Mouse (Mus musculus) hindbrain, embryonic 16.5 days (tissue): ENCODE data around the gene Cd44. TPM values are rescaled to one million over a fixed set of nuclear protein-coding genes. Genes with fewer than 3 reads are reported as not detected.

Source experiments
- ATAC-seq: fragments of 200-750 bp; cut with Nextera tagmentation; 2 replicates; pipeline ENCODE4 v1.8.0; 2017; ENCODE audit warnings: moderate TSS enrichment, moderate library complexity
- H3K27ac ChIP-seq: fragments of 300-500 bp; sonication (generic); 2 replicates; pipeline ENCODE4 v1.5.1; 2014; ENCODE audit warnings: low read depth, mild to moderate bottlenecking, control low read depth, low read length, moderate library complexity
- H3K27me3 ChIP-seq: fragments of 300-500 bp; sonication (generic); replicated peaks from 2 replicates; pipeline ENCODE4 v1.6.1; 2014; ENCODE audit warnings: low read length; ENCODE audit not compliant: control insufficient read depth, insufficient read depth
- H3K36me3 ChIP-seq: fragments of 300-500 bp; sonication (generic); 2 replicates; pipeline ENCODE4 v1.6.1; 2014; ENCODE audit warnings: mild to moderate bottlenecking, low read length, moderate library complexity, mixed read lengths; ENCODE audit not compliant: control insufficient read depth, insufficient read depth
- H3K4me1 ChIP-seq: fragments of 300-500 bp; sonication (generic); 2 replicates; pipeline ENCODE4 v1.6.1; 2014; ENCODE audit warnings: low read depth, low read length; ENCODE audit not compliant: control insufficient read depth, insufficient read depth
- H3K4me2 ChIP-seq: fragments of 300-500 bp; sonication (generic); 2 replicates; pipeline ENCODE4 v1.6.1; 2014; ENCODE audit warnings: mild to moderate bottlenecking, low read length, control low read depth, moderate library complexity
- H3K4me3 ChIP-seq: fragments of 300-500 bp; sonication (generic); 2 replicates; pipeline ENCODE4 v1.5.1; 2014; ENCODE audit warnings: mild to moderate bottlenecking, low read length, control low read depth, moderate library complexity
- H3K9ac ChIP-seq: fragments of 300-500 bp; sonication (generic); 2 replicates; pipeline ENCODE4 v1.6.1; 2014; ENCODE audit warnings: low read depth, mild to moderate bottlenecking, control low read depth, low read length, moderate library complexity
- H3K9me3 ChIP-seq: fragments of 300-500 bp; sonication (generic); 2 replicates; pipeline ENCODE4 v1.6.1; 2014; ENCODE audit warnings: mild to moderate bottlenecking, low read length, moderate library complexity; ENCODE audit not compliant: control insufficient read depth
- WGBS: fragments of 180-500 bp; shearing (Covaris S2); extraction: QIAGEN DNeasy Blood & Tissue Kit; methylation state at CpG from one replicate; pipeline ENCODE4 v1.1.7; 2014; 5-methylcytosine and 5-hydroxymethylcytosine counted together
- polyA plus RNA-seq: library from polyadenylated mRNA; unstranded; fragments of >200 nt; fragmentation: Nextera tagmentation; extraction: Ambion mirVana; gene quantifications from 2 replicates; pipeline ENCODE4 v1.2.1, GENCODE M21; 2015

Cd44 gene
- polyA plus RNA-seq, 1 experiment from 2014 or later = 4.7 TPM

GRCm38 (mm10) chr2:102868444-102868843 lies 33.0 kb downstream of the Cd44 start:
- Histone ChIP-seq H3K4me2 (no peak overlapping the region), H3K4me1 (no peaks in the 10 kb centered on the region), H3K9ac (no peak overlapping the region), H3K36me3 (no peaks in the 10 kb centered on the region), H3K9me3 (no peaks in the 10 kb centered on the region), H3K4me3 (no peak overlapping the region), H3K27ac (no peak overlapping the region), H3K27me3 (no peaks in the 10 kb centered on the region)
- ATAC-seq = no peak
- 91% methylated on average over 2 of the region's 2 CpGs for WGBS

- H3K9me3 ChIP-seq = no peaks in the 10 kb centered on the region
- H3K27me3 ChIP-seq = no peaks in the 10 kb centered on the region
- H3K4me3 ChIP-seq = no peak overlapping the region
- WGBS = 63% methylated on average over 6 of the region's 6 CpGs
- no peak overlapping the region for H3K4me2 ChIP-seq
- ATAC-seq = no peak
- H3K27ac ChIP-seq = no peak overlapping the region
- no peaks in the 10 kb centered on the region for H3K36me3 ChIP-seq
- H3K9ac ChIP-seq = no peak overlapping the region
- no peaks in the 10 kb centered on the region for H3K4me1 ChIP-seq
These were observed 33.9 kb downstream of the Cd44 start for GRCm38 (mm10) chr2:102867396-102868088.

GRCm38 (mm10) chr2:102866594-102866993 lies 34.9 kb downstream of the Cd44 start:
- no peak for ATAC-seq
- 23% methylated on average over 1 of the region's 1 CpGs for WGBS
- H3K36me3 ChIP-seq = no peaks in the 10 kb centered on the region

GRCm38 (mm10) chr2:102865354-102865752 lies 36.1 kb downstream of the Cd44 start:
- no peak for ATAC-seq
- no peak overlapping the region for H3K4me3 ChIP-seq
- H3K36me3 ChIP-seq = no peaks in the 10 kb centered on the region
- H3K9ac ChIP-seq = no peak overlapping the region
- no peaks in the 10 kb centered on the region for H3K4me1 ChIP-seq
- no peak overlapping the region for H3K4me2 ChIP-seq
- WGBS = 93% methylated on average over 8 of the region's 8 CpGs
- H3K9me3 ChIP-seq = no peaks in the 10 kb centered on the region
- no peak overlapping the region for H3K27ac ChIP-seq
- no peaks in the 10 kb centered on the region for H3K27me3 ChIP-seq

More at GRCm38 (mm10) chr2:102866594-102866993, 34.9 kb downstream of the Cd44 start:
- no peak overlapping the region for H3K4me3 ChIP-seq
- H3K9ac ChIP-seq = no peak overlapping the region
- no peak overlapping the region for H3K4me2 ChIP-seq
- H3K4me1 ChIP-seq = no peaks in the 10 kb centered on the region
- H3K27me3 ChIP-seq = no peaks in the 10 kb centered on the region
- no peaks in the 10 kb centered on the region for H3K9me3 ChIP-seq
- no peak overlapping the region for H3K27ac ChIP-seq

GRCm38 (mm10) chr2:102864695-102865353 lies 36.6 kb downstream of the Cd44 start:
- ATAC-seq = no peak
- Histone ChIP-seq H3K9me3 (no peaks in the 10 kb centered on the region), H3K4me1 (no peaks in the 10 kb centered on the region), H3K27me3 (no peaks in the 10 kb centered on the region), H3K4me2 (no peak overlapping the region), H3K27ac (no peak overlapping the region), H3K36me3 (no peaks in the 10 kb centered on the region), H3K4me3 (no peak overlapping the region), H3K9ac (no peak overlapping the region)
- WGBS = 82% methylated on average over 6 of the region's 6 CpGs

GRCm38 (mm10) chr2:102864036-102864435 lies 37.4 kb downstream of the Cd44 start:
- 65% methylated on average over 4 of the region's 4 CpGs for WGBS
- Histone ChIP-seq H3K4me3 (no peak overlapping the region), H3K4me2 (no peak overlapping the region), H3K9ac (no peak overlapping the region), H3K4me1 (no peaks in the 10 kb centered on the region), H3K27me3 (no peaks in the 10 kb centered on the region), H3K9me3 (no peaks in the 10 kb centered on the region), H3K36me3 (no peaks in the 10 kb centered on the region), H3K27ac (no peak overlapping the region)
- no peak; the same call in 1 of the 2 replicates for ATAC-seq

- Histone ChIP-seq H3K27ac (no peak overlapping the region), H3K4me1 (no peaks in the 10 kb centered on the region), H3K36me3 (no peaks in the 10 kb centered on the region), H3K4me2 (no peak overlapping the region), H3K4me3 (no peak overlapping the region), H3K27me3 (no peaks in the 10 kb centered on the region), H3K9ac (no peak overlapping the region), H3K9me3 (no peaks in the 10 kb centered on the region)
- ATAC-seq = no peak; the same call in 1 of the 2 replicates
- 94% methylated on average over 2 of the region's 2 CpGs for WGBS
These were observed 37.9 kb downstream of the Cd44 start for GRCm38 (mm10) chr2:102863583-102863982.

GRCm38 (mm10) chr2:102862706-102863105 lies 38.8 kb downstream of the Cd44 start:
- Histone ChIP-seq H3K9me3 (no peaks in the 10 kb centered on the region), H3K27me3 (no peaks in the 10 kb centered on the region), H3K4me1 (no peaks in the 10 kb centered on the region), H3K9ac (no peak overlapping the region), H3K4me2 (no peak overlapping the region), H3K36me3 (no peaks in the 10 kb centered on the region), H3K4me3 (no peak overlapping the region), H3K27ac (no peak overlapping the region)
- ATAC-seq = no peak
- WGBS = 80% methylated on average over 7 of the region's 7 CpGs

GRCm38 (mm10) chr2:102858271-102858670 lies 43.2 kb downstream of the Cd44 start:
- ATAC-seq = no peak
- Histone ChIP-seq H3K27ac (no peak overlapping the region), H3K9me3 (no peaks in the 10 kb centered on the region)

More at GRCm38 (mm10) chr2:102858271-102858670, 43.2 kb downstream of the Cd44 start:
- no peak overlapping the region for H3K4me2 ChIP-seq
- WGBS = 94% methylated on average over 6 of the region's 6 CpGs
- H3K4me3 ChIP-seq = no peak overlapping the region
- no peaks in the 10 kb centered on the region for H3K36me3 ChIP-seq
- H3K9ac ChIP-seq = no peak overlapping the region
- no peaks in the 10 kb centered on the region for H3K27me3 ChIP-seq
- no peaks in the 10 kb centered on the region for H3K4me1 ChIP-seq
